Mouse (Mus musculus): ENCODE measurements around the gene Morc1. TPM values are rescaled to one million over a fixed set of nuclear protein-coding genes. Genes with fewer than 3 reads are reported as not detected.

Gene Morc1
- polyA plus RNA-seq, 1 experiment from 2014 or later = not detected

DNA sequence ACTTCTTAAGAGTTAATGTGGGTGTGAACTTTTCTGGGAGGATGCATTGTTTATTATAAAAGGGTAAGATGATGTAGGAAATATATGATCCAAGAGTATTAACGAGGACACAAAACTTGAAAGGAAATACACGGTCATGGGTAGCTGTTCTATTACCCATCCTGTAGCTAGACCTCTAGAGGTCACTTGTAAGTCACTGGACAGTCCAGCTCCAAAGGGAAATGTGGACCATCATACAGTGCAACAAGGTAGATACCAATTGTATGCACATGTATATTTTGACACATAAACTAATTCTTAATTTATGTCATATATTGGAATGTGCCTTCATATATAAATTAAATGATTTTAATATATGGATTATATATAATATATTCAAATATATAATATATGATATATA, 245.2 kb downstream of the Morc1 start:
- no peaks in the 10 kb centered on the region for H3K36me3 ChIP-seq (ENCODE audit: control insufficient read depth, insufficient read depth, low read length)
- WGBS = 82% methylated on average over 2 of the region's 2 CpGs
- H3K4me1 ChIP-seq (ENCODE audit: control insufficient read depth, insufficient read depth, low read length) = no peaks in the 10 kb centered on the region
- ATAC-seq (ENCODE audit: insufficient number of reproducible peaks, low FRiP score, low TSS enrichment, low read depth) (no peak), DNase-seq (ENCODE audit: low spot score) (no peak)
- no peak overlapping the region for H3K9ac ChIP-seq (ENCODE audit: low read length)
- no peaks in the 10 kb centered on the region for H3K27me3 ChIP-seq (ENCODE audit: control insufficient read depth, insufficient read depth, low read length)
- no peak overlapping the region for H3K27ac ChIP-seq (replicated peaks; ENCODE audit: low read depth, low read length)
- H3K4me2 ChIP-seq (ENCODE audit: low read depth, severe bottlenecking) = no peak overlapping the region
- no peaks in the 10 kb centered on the region for H3K9me3 ChIP-seq (ENCODE audit: control insufficient read depth, low read length)
- H3K4me3 ChIP-seq (ENCODE audit: low read depth, low read length) = no peak overlapping the region

DNA sequence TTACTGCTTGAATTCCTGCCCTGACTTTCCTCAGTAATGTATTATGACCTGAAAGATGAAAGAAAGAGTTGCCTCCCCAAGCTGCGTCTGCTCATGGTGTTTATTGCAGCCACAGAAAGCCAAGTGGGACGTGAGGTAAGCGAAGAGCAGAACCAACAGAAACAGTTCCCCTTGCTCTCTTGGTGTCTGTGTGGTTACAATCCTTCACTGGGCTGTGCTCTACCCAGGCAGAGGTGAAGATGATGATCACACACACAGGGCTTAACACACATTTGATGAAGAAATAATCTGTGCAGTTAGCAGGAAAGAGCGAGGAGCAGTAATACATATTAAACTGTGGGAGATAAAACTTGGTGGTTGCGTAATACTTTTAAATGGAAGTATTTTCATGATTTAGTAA, 246.3 kb downstream of the Morc1 start:
- no peak for ATAC-seq (ENCODE audit: insufficient number of reproducible peaks, low FRiP score, low TSS enrichment, low read depth)
- no peaks in the 10 kb centered on the region for H3K4me1 ChIP-seq (ENCODE audit: control insufficient read depth, insufficient read depth, low read length)
- no peak overlapping the region for H3K9ac ChIP-seq (ENCODE audit: low read length)
- no peaks in the 10 kb centered on the region for H3K27me3 ChIP-seq (ENCODE audit: control insufficient read depth, insufficient read depth, low read length)
- DNase-seq (ENCODE audit: low spot score) = no peak
- H3K4me2 ChIP-seq (ENCODE audit: low read depth, severe bottlenecking) = no peak overlapping the region
- H3K36me3 ChIP-seq (ENCODE audit: control insufficient read depth, insufficient read depth, low read length) = no peaks in the 10 kb centered on the region
- no peaks in the 10 kb centered on the region for H3K9me3 ChIP-seq (ENCODE audit: control insufficient read depth, low read length)
- WGBS = 58% methylated on average over 5 of the region's 5 CpGs
- H3K27ac ChIP-seq (replicated peaks; ENCODE audit: low read depth, low read length) = no peak overlapping the region
- H3K4me3 ChIP-seq (ENCODE audit: low read depth, low read length) = no peak overlapping the region

DNA sequence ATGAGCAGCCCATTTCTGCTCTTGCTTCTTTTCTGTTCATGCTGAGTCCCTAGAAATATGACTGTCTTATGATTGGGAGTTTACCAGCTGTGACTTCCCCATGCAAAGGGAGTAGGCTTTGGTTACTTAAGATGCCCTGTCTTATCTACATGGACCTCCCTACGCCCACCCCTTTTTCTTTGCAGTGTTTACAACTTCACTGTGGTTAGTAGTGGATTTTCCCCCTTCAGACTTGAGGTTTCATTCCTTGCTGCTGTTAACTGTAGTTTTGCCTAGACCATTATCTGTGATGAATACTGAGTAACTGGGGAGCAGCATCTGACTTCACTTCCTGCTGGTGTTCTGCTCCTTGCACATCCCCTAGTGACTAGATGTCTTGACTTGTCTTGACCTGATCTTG, 247.0 kb downstream of the Morc1 start:
- Histone ChIP-seq H3K4me2 (ENCODE audit: low read depth, severe bottlenecking) (no peak overlapping the region), H3K9me3 (ENCODE audit: control insufficient read depth, low read length) (no peaks in the 10 kb centered on the region), H3K27ac (replicated peaks; ENCODE audit: low read depth, low read length) (no peak overlapping the region), H3K27me3 (ENCODE audit: control insufficient read depth, insufficient read depth, low read length) (no peaks in the 10 kb centered on the region), H3K36me3 (ENCODE audit: control insufficient read depth, insufficient read depth, low read length) (no peaks in the 10 kb centered on the region), H3K4me3 (ENCODE audit: low read depth, low read length) (no peak overlapping the region), H3K9ac (ENCODE audit: low read length) (no peak overlapping the region), H3K4me1 (ENCODE audit: control insufficient read depth, insufficient read depth, low read length) (no peaks in the 10 kb centered on the region)
- ATAC-seq (ENCODE audit: insufficient number of reproducible peaks, low FRiP score, low TSS enrichment, low read depth) (no peak), DNase-seq (ENCODE audit: low spot score) (no peak)
- WGBS = 87% methylated on average over 1 of the region's 1 CpGs

Other genes with a start within 250 kb of the Morc1 start
- gene Dppa4, start 147.5 kb upstream of the Morc1 start, polyA plus RNA-seq (2014; fragmentation: Nextera tagmentation; extraction: Ambion mirVana) = not detected in 2 replicates
- not detected in 2 replicates for gene Dppa2, start 127.3 kb upstream of the Morc1 start, polyA plus RNA-seq (2014; fragmentation: Nextera tagmentation; extraction: Ambion mirVana)
- not detected in 2 replicates for gene Gm5485, start 18.8 kb upstream of the Morc1 start, polyA plus RNA-seq (2014; fragmentation: Nextera tagmentation; extraction: Ambion mirVana)

Measured in limb, embryonic 11.5 days (tissue).